Mouse (Mus musculus) forebrain, embryonic 11.5 days (tissue): ENCODE results near the gene Haus6. TPM values are rescaled to one million over a fixed set of nuclear protein-coding genes. Genes with fewer than 3 reads are reported as not detected.
A peak's percentile ranks its signal among the peaks of the same experiment; 100 is the strongest.

Experiments
- ATAC-seq: fragments of 200-750 bp; cut with Nextera tagmentation; replicated peaks from 2 replicates; pipeline ENCODE4 v1.8.0; 2017; ENCODE audit warnings: moderate TSS enrichment; ENCODE audit not compliant: low FRiP score
- DNase-seq: peaks from one replicate; pipeline ENCODE4 v3.0.0-alpha.2; 2017; ENCODE audit warnings: low spot score
- H3K27ac ChIP-seq: fragments of 300-500 bp; sonication (generic); 2 replicates; pipeline ENCODE4 v1.5.1; 2014; ENCODE audit warnings: low read depth, low read length
- H3K27me3 ChIP-seq: fragments of 300-500 bp; sonication (generic); 2 replicates; pipeline ENCODE4 v1.6.1; 2014; ENCODE audit warnings: mild to moderate bottlenecking, low read length, mixed read lengths; ENCODE audit not compliant: control insufficient read depth, insufficient read depth
- H3K36me3 ChIP-seq: fragments of 300-500 bp; sonication (generic); 2 replicates; pipeline ENCODE4 v1.6.1; 2014; ENCODE audit warnings: mild to moderate bottlenecking, low read length, moderate library complexity, mixed read lengths; ENCODE audit not compliant: control insufficient read depth, insufficient read depth
- H3K4me1 ChIP-seq: fragments of 300-500 bp; sonication (generic); replicated peaks from 2 replicates; pipeline ENCODE4 v1.6.1; 2014; ENCODE audit warnings: low read length, mixed read lengths; ENCODE audit not compliant: control insufficient read depth, insufficient read depth
- H3K4me2 ChIP-seq: fragments of 300-500 bp; sonication (generic); 2 replicates; pipeline ENCODE4 v1.6.1; 2014; ENCODE audit warnings: low read depth, mild to moderate bottlenecking, low read length, moderate library complexity, mixed read lengths; ENCODE audit not compliant: severe bottlenecking
- H3K4me3 ChIP-seq: fragments of 300-500 bp; sonication (generic); 2 replicates; pipeline ENCODE4 v1.5.1; 2014; ENCODE audit warnings: low read depth, low read length
- H3K9ac ChIP-seq: fragments of 300-500 bp; sonication (generic); 2 replicates; pipeline ENCODE4 v1.6.1; 2014; ENCODE audit warnings: low read length
- H3K9me3 ChIP-seq: fragments of 300-500 bp; sonication (generic); 2 replicates; pipeline ENCODE4 v1.6.1; 2016; ENCODE audit warnings: low read length, mixed read lengths; ENCODE audit not compliant: control insufficient read depth
- WGBS: fragments of 180-500 bp; shearing (Covaris S2); extraction: QIAGEN DNeasy Blood & Tissue Kit; methylation state at CpG from one replicate; pipeline ENCODE4 v1.1.7; 2014; 5-methylcytosine and 5-hydroxymethylcytosine counted together
- polyA plus RNA-seq: library from polyadenylated mRNA; unstranded; fragments of >200 nt; fragmentation: Nextera tagmentation; extraction: Ambion mirVana; gene quantifications from 2 replicates; pipeline ENCODE4 v1.2.1, GENCODE M21; 2014

Gene Haus6
- polyA plus RNA-seq, 1 experiment from 2014 or later = 32.9 TPM

DNA sequence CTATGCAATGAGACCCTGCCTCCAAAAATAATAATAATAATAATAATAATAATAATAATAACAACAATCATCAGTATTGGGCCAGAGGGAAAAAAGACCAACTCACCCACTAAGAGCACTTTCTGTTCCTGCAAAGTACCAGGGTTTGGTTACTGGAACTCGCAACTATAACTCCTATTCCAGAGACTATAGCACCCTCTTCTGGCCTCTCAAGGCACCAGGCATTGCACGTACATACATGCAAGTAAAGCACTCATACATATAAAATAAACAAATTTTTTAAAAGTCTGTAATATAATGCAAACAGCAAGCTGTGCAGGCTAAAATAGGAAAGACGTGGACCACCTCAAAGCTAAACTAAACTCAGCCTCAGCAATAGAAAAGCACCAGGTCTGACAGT, 23.6 kb downstream of the Haus6 start:
- H3K4me3 ChIP-seq = no peak overlapping the region
- H3K4me1 ChIP-seq = no peaks in the 10 kb centered on the region
- no peaks in the 10 kb centered on the region for H3K27me3 ChIP-seq
- 82% methylated on average over 3 of the region's 3 CpGs for WGBS
- no peak overlapping the region for H3K9ac ChIP-seq
- no peaks in the 10 kb centered on the region; the same call in 1 of the 2 replicates for H3K36me3 ChIP-seq
- no peak overlapping the region for H3K27ac ChIP-seq
- no peak overlapping the region for H3K4me2 ChIP-seq
- ATAC-seq = no peak
- no peak for DNase-seq
- no peaks in the 10 kb centered on the region for H3K9me3 ChIP-seq

DNA sequence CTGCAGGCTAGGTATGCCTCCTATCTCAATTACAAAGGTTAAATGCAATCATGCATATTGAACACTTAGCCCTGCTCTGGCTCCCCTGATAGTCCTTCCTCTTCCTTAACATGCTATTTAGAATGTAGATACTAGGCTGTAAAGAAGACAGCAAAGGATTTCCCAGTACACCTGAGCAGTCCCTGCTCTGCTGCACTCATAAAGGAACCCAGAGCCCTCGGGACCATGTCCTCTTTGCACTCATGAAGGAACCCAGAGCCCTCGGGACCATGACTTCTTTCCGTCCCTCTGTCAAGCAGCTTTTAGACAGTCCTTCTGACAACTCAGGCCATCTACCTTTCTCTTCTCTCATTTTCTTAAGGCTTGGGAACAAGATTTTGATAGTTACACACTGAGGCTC, 31.3 kb downstream of the Haus6 start:
- no peak for DNase-seq
- H3K36me3 ChIP-seq = no peaks in the 10 kb centered on the region

DNA sequence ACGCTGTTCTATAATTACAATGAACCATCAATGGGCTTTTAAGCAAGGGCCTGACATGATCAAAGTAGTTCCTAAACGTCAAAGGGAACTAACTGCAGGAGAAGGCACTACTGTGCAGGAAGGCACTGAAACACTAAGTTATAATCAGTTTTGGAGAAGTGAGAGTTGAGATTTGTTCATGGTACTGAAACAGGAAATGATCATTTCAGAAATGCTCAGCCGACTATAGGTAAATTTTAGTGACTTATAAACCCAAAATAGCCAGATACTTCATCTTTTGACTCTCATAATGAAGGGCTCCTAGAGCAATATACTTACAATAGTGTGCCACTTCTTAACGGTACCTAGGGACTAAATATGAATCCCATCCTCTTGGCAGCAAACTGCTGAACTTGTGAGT, 31.8 kb downstream of the Haus6 start:
- Histone ChIP-seq H3K4me1 (peaks cover 6% of the 10 kb centered on the region), H3K36me3 (no peaks in the 10 kb centered on the region), H3K9me3 (no peaks in the 10 kb centered on the region), H3K9ac (no peak overlapping the region), H3K27ac (no peak overlapping the region), H3K4me3 (no peak overlapping the region), H3K4me2 (no peak overlapping the region), H3K27me3 (no peaks in the 10 kb centered on the region)
- ATAC-seq = no peak
- DNase-seq = no peak
- 55% methylated on average over 4 of the region's 4 CpGs for WGBS

More for the DNA sequence above, 31.3 kb downstream of the Haus6 start:
- peaks cover 6% of the 10 kb centered on the region for H3K4me1 ChIP-seq
- no peak for ATAC-seq
- H3K27me3 ChIP-seq = no peaks in the 10 kb centered on the region
- H3K4me2 ChIP-seq = no peak overlapping the region
- no peak overlapping the region for H3K27ac ChIP-seq
- no peak overlapping the region for H3K4me3 ChIP-seq
- H3K9me3 ChIP-seq = no peaks in the 10 kb centered on the region
- no peak overlapping the region for H3K9ac ChIP-seq
- WGBS = 83% methylated on average over 3 of the region's 3 CpGs

DNA sequence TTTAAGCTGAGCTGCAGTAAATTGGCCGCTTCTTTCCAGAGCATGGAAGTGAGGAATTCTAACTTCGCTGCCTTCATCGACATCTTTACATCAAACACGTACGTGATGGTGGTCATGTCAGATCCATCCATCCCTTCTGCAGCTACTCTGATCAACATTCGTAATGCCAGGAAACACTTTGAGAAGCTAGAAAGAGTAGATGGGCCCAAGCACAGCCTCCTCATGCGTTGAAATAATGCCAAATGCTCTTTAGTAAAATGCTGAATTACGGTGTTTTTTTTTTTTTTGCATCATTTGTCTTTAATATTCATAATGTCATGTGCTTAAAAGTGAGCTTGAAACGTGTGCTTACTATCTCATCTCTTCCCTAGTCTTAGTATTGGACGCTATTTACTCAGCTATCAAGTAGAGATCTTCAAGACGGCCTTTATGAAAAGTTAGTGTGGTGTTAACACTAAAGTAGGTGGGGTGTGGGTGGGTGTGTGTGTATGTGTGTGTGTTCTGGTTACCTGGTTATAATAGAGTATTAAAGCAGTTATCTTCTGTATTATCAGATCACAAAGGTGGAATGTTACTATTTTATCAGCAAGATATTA, 35.1 kb downstream of the Haus6 start:
- Histone ChIP-seq H3K27me3 (no peaks in the 10 kb centered on the region), H3K9ac (peak overlapping the region; percentile 95), H3K9me3 (no peaks in the 10 kb centered on the region), H3K36me3 (no peaks in the 10 kb centered on the region), H3K4me2 (peak overlapping the region; percentile 82), H3K4me1 (peaks cover 6% of the 10 kb centered on the region), H3K27ac (peak overlapping the region; percentile 96), H3K4me3 (peak overlapping the region; percentile 81)
- no peak for DNase-seq
- 15% methylated on average over 11 of the region's 11 CpGs for WGBS
- no peak for ATAC-seq

DNA sequence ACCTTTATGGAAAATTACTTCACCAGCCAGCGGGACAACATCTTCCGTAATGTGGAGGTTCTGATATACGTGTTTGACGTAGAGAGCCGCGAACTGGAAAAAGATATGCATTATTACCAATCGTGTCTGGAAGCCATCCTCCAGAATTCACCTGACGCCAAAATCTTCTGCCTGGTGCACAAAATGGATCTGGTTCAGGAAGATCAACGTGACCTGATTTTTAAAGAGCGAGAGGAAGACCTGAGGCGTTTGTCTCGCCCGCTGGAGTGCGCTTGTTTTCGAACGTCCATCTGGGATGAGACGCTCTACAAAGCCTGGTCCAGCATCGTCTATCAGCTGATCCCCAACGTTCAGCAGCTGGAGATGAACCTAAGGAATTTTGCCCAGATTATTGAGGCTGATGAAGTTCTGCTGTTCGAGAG, 35.7 kb downstream of the Haus6 start:
- DNase-seq (peak; percentile 63), ATAC-seq (no peak)
- Histone ChIP-seq H3K4me2 (peak overlapping the region; percentile 82), H3K27ac (peak overlapping the region; percentile 96), H3K27me3 (no peaks in the 10 kb centered on the region), H3K9me3 (no peaks in the 10 kb centered on the region), H3K36me3 (no peaks in the 10 kb centered on the region), H3K4me3 (peak overlapping the region; percentile 81), H3K9ac (peak overlapping the region; percentile 95), H3K4me1 (peaks cover 6% of the 10 kb centered on the region)
- WGBS = 0% methylated on average over 20 of the region's 20 CpGs

DNA sequence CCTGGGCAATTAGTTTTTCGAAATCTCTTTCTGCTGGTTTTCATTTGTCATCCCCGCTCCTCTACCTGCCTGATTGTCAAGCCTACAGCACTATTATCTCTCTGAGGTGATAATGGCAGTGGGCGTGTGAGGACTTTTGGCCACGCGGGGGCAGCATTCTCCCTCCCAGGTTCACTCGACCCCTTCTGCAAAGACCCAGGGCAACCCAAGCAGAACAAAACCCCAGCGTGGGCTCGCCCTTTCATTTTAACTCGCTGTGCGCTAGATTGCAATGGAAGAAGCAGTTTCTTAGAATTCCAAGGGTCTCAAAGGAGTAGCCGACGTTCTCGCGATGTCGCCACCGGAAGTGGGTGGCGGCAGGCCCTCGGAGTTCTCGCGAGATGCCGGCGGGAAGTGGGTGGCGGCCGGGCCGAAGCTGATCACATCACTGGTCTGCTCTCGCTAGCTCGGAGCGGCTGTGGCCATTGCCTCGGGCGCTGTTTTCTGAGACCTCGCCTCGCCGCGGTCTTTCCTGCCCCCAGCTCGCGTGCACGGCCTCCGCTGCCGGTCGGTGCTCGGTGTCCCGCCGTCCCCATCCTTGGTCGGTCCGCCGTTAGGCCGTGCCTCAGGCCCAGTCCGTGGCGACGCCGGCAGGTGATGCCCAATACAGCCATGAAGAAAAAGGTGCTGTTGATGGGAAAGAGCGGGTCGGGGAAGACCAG, 36.4 kb downstream of the Haus6 start, which contains the start of gene Rraga:
Gene Rraga (plus strand): TSS at position 386 of the 701 bp plus-strand sequence.
- Histone ChIP-seq H3K4me2 (peak within 1 kb of the TSS; percentile 82), H3K4me3 (peak within 1 kb of the TSS; percentile 81), H3K9me3 (no peaks in the 10 kb centered on the region), H3K4me1 (peaks cover 6% of the 10 kb centered on the region), H3K9ac (peak within 1 kb of the TSS; percentile 95), H3K27me3 (no peaks in the 10 kb centered on the region), H3K36me3 (no peaks in the 10 kb centered on the region), H3K27ac (peak within 1 kb of the TSS; percentile 96)
- ATAC-seq (peak; percentile 97), DNase-seq (peak; percentile 98)
- under 1% methylated on average over 53 of the region's 53 CpGs for WGBS

DNA sequence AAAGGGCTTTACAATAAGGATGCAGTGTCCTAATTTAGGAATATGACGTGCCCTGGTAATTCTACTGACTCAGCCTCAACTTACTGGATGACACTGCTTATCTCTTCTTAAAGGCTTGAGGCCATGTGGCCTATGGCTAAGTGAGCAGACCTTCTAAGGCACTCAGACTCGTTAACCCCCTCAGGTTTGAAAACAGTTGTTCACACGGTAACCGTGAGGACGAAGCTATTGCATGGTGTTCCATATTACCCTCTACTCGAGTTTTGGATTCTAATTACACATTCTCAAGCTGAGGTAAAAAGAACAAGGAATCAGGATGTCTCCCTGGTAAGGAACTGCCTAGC, 36.9 kb downstream of the Haus6 start:
- peak overlapping the region; percentile 82 for H3K4me2 ChIP-seq
- H3K4me3 ChIP-seq = peak overlapping the region; percentile 81
- H3K9me3 ChIP-seq = no peaks in the 10 kb centered on the region
- H3K27ac ChIP-seq = peak overlapping the region; percentile 96
- no peak for DNase-seq
- 15% methylated on average over 6 of the region's 6 CpGs for WGBS
- peak; percentile 19 for ATAC-seq
- peaks cover 6% of the 10 kb centered on the region for H3K4me1 ChIP-seq
- peak overlapping the region; percentile 95 for H3K9ac ChIP-seq
- no peaks in the 10 kb centered on the region for H3K36me3 ChIP-seq
- no peaks in the 10 kb centered on the region for H3K27me3 ChIP-seq

DNA sequence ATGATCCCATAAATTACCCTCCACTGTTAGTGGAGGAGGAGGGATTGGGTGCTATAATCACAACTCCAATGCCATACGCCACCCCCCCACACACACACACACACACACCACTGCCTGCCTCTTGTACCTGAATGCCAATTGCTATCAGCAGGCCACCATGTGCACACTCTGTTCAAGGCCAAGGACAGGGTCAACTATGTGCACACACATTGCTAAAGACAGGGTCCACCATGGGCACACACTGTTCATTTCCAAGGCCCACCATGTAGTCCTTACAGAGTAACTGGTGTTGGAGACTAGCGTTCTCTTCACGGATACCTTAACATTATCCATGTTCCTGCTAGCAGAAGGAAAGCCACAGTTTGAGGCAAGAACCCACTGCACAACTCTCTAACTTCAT, 50.8 kb downstream of the Haus6 start:
- Histone ChIP-seq H3K9me3 (no peaks in the 10 kb centered on the region), H3K4me1 (no peaks in the 10 kb centered on the region), H3K4me3 (no peak overlapping the region), H3K36me3 (no peaks in the 10 kb centered on the region), H3K9ac (no peak overlapping the region), H3K27me3 (no peaks in the 10 kb centered on the region), H3K27ac (no peak overlapping the region), H3K4me2 (no peak overlapping the region)
- 94% methylated on average over 3 of the region's 3 CpGs for WGBS
- DNase-seq (no peak), ATAC-seq (no peak)

DNA sequence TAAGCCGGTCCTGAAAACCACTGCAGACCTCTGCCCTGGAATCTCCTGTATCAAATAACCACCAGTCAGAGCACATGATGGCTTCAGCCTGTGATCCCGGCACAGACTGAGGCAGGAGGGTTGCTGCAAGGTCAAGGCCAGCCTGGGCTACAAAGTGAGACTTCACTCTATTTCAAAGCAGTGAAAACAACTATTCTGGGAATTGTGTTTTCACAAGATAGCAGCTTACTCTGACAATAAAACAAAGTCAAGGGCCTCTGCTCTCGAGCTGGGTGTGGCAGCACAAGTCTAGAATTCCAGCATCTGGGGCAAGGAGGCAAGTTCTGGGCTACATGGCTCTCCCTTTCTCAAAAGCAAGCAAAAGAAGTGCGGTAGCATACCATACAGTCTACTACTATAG, 52.8 kb downstream of the Haus6 start:
- no peaks in the 10 kb centered on the region for H3K9me3 ChIP-seq
- no peak overlapping the region for H3K4me3 ChIP-seq
- no peaks in the 10 kb centered on the region for H3K4me1 ChIP-seq
- H3K4me2 ChIP-seq = no peak overlapping the region
- H3K9ac ChIP-seq = no peak overlapping the region
- WGBS = 77% methylated on average over 4 of the region's 4 CpGs
- DNase-seq (no peak), ATAC-seq (no peak)
- H3K36me3 ChIP-seq = no peaks in the 10 kb centered on the region
- H3K27ac ChIP-seq = no peak overlapping the region
- no peaks in the 10 kb centered on the region for H3K27me3 ChIP-seq
